Mouse (Mus musculus) limb, embryonic 13.5 days (tissue): ENCODE data around the gene Hdgfl2. TPM values are rescaled to one million over a fixed set of nuclear protein-coding genes. Genes with fewer than 3 reads are reported as not detected.
"Not testable (repeated sequence)": the region's sequence is repeated elsewhere in the genome, so short reads cannot be mapped to it uniquely, and the experiment has no call there.

Experiments used
- ATAC-seq: fragments of 200-750 bp; cut with Nextera tagmentation; 2 replicates; pipeline ENCODE4 v1.8.0; 2017; ENCODE audit warnings: low read depth, moderate number of reproducible peaks, moderate TSS enrichment; ENCODE audit not compliant: low FRiP score
- H3K27ac ChIP-seq: fragments of 300-500 bp; sonication (generic); 2 replicates; pipeline ENCODE4 v1.5.1; 2015; ENCODE audit warnings: inconsistent platforms, mild to moderate bottlenecking, moderate library complexity
- H3K27me3 ChIP-seq: fragments of 300-500 bp; sonication (generic); 2 replicates; pipeline ENCODE4 v1.6.1; 2015; ENCODE audit warnings: mild to moderate bottlenecking, inconsistent platforms
- H3K36me3 ChIP-seq: fragments of 300-500 bp; sonication (generic); 2 replicates; pipeline ENCODE4 v1.6.1; 2015; ENCODE audit warnings: inconsistent platforms, mild to moderate bottlenecking, moderate library complexity
- H3K4me1 ChIP-seq: fragments of 300-500 bp; sonication (generic); 2 replicates; pipeline ENCODE4 v1.6.1; 2015; ENCODE audit warnings: inconsistent platforms
- H3K4me2 ChIP-seq: fragments of 300-500 bp; sonication (generic); replicated peaks from 2 replicates; pipeline ENCODE4 v1.6.1; 2015; ENCODE audit warnings: inconsistent platforms, mild to moderate bottlenecking, moderate library complexity
- H3K4me3 ChIP-seq: fragments of 300-500 bp; sonication (generic); 2 replicates; pipeline ENCODE4 v1.5.1; 2015; ENCODE audit warnings: moderate library complexity, mild to moderate bottlenecking, inconsistent platforms
- H3K9ac ChIP-seq: fragments of 300-500 bp; sonication (generic); 2 replicates; pipeline ENCODE4 v1.6.1; 2015; ENCODE audit warnings: mild to moderate bottlenecking, inconsistent platforms
- H3K9me3 ChIP-seq: fragments of 300-500 bp; sonication (generic); 2 replicates; pipeline ENCODE4 v1.6.1; 2016; ENCODE audit warnings: inconsistent platforms
- WGBS: fragments of 180-500 bp; shearing (Covaris S2); methylation state at CpG from one replicate; pipeline ENCODE4 v1.1.7; 2015; 5-methylcytosine and 5-hydroxymethylcytosine counted together
- polyA plus RNA-seq: library from polyadenylated mRNA; unstranded; fragments of >200 nt; fragmentation: Nextera tagmentation; extraction: Ambion mirVana; gene quantifications from 2 replicates; pipeline ENCODE4 v1.2.1, GENCODE M21; 2015

Hdgfl2 gene
- polyA plus RNA-seq, 1 experiment from 2014 or later, result 152 TPM

DNA sequence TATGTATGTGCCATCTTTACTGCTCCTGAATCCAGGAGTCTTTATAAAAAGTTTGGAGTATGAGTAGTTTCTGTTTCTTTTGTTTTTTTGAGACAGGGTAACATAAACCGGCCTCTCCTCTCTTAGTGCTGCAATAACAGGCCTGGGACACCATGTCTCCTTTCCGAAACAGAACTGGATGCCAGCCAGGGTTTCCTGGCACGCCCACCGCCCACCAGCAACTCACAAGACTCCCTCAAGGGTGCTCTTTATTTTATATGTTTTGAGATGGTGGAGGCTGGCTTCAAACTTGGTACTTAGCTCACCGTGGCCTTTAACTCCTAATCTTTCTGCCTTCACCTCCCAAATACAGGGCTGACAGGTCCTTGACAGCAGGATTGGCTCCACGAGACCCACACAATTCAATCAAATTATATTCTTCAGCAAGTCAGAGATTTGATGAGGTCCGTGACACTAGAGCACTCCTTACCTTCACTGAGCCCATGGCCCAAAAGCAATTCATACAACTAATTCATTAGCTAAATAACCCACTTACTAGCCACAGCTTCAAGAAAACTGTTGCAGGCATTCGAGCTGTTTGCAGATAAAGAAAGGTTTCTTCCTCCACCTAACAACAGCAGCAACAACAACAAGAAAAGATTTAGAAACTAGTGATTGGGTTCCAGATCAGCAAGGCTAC lies 40.7 kb upstream of the Hdgfl2 start:
- H3K27me3 ChIP-seq, result no peaks in the 10 kb centered on the region
- no peaks in the 10 kb centered on the region for H3K9me3 ChIP-seq
- peaks cover 42% of the 10 kb centered on the region for H3K4me1 ChIP-seq
- H3K36me3 ChIP-seq, result peaks cover 16% of the 10 kb centered on the region
- ATAC-seq, result no peak
- no peak overlapping the region for H3K27ac ChIP-seq
- H3K4me2 ChIP-seq, result no peak overlapping the region
- H3K4me3 ChIP-seq, result no peak overlapping the region
- 84% methylated on average over 8 of the region's 8 CpGs for WGBS
- H3K9ac ChIP-seq, result no peak overlapping the region

DNA sequence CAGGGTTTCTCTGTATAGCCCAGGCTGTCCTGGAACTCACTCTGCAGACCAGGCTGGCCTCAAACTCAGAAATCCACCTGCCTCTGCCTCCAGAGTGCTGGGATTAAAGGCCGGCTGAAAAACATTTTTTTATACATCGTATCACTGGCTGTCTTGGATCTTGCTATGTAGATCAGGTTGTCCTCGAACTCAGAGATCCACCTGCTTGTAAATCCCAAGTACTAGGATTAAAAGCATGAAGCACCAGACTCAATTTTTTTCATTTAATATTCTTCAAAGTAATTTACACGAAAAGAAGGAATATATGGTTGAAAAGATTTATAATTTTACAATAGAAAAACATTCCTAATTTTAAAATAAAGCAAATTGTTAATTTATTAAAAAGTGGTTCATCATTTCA lies 40.1 kb upstream of the Hdgfl2 start:
- Histone ChIP-seq H3K9ac (no peak overlapping the region), H3K4me3 (peak overlapping the region; percentile 83; the same call in 1 of the 2 replicates)
- 74% methylated on average over 4 of the region's 4 CpGs for WGBS

DNA sequence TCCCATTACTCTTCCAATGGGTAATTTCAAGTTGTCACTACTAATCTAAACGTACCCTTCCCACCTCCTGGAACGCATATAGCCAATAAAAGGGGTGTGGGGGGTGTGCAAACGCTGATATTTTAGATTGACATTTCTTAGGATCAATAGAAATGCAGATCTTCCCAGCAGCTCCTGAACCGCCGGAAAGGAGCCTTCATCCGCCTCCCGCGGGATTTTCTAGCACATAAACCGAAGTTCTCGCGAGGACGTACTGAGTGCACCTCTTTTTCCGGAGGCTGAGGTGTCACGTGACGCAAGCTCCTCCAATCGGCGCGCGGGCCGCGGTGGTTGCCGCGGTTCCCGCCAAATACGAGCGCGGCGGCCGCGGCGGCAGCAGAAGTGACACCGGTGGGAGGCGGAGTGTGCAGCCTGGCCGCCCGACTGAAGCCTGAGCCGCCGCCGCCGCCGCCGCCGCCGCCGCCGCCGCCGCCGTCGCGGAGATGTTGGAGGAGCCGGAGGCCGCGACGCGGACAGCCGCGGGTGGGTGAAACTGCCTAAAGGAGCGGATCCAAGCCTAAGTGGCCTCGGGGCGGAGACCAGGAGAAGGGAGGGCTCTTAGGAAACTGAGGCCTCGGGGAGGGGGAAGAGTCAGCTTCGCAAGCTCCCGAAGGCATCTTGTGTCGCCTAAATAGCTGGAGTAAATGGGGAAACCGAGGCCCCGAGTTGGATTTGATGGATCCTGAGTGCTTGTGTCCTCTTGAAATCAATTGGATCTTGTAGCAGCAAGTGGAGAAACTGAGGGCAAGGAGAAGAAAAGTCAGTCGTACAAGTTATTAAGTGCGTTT lies 39.2 kb upstream of the Hdgfl2 start, which contains the start of gene Chaf1a:
Chaf1a (plus strand) TSS at position 410 of the 827 bp plus-strand sequence.
- Histone ChIP-seq H3K27ac (peak within 1 kb of the TSS; percentile 74; the same call in 1 of the 2 replicates), H3K27me3 (no peaks in the 10 kb centered on the region), H3K4me1 (peaks cover 32% of the 10 kb centered on the region), H3K9ac (peak within 1 kb of the TSS; percentile 91), H3K4me3 (peak within 1 kb of the TSS; percentile 83), H3K9me3 (no peaks in the 10 kb centered on the region), H3K36me3 (peaks cover 19% of the 10 kb centered on the region), H3K4me2 (peak within 1 kb of the TSS; percentile 84)
- ATAC-seq, result peak; percentile 86
- under 1% methylated on average over 66 of the region's 68 CpGs for WGBS

More for the DNA sequence above, 40.1 kb upstream of the Hdgfl2 start:
- Histone ChIP-seq H3K9me3 (no peaks in the 10 kb centered on the region), H3K4me2 (peak overlapping the region; percentile 84), H3K27ac (no peak overlapping the region), H3K27me3 (no peaks in the 10 kb centered on the region), H3K4me1 (peaks cover 36% of the 10 kb centered on the region), H3K36me3 (peaks cover 16% of the 10 kb centered on the region)
- no peak for ATAC-seq

DNA sequence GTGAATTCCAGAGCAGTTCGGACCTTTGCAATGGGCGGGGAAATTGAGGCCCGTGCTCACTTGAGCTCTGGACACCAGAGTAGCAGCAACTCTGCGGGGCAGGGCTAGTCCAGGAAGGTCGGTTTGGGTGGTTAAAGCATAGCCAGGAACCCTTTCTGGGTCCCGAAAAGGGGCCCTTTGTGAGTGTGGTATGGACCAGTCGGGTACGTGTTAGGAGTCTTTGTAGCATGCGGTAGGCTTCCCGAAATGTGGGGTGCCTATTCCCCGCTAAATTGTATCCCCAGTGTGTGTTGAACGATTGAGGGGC lies 38.6 kb upstream of the Hdgfl2 start:
- no peak for ATAC-seq
- no peaks in the 10 kb centered on the region for H3K9me3 ChIP-seq
- no peaks in the 10 kb centered on the region for H3K27me3 ChIP-seq
- peak overlapping the region; percentile 83 for H3K4me3 ChIP-seq
- peak overlapping the region; percentile 91 for H3K9ac ChIP-seq
- H3K4me1 ChIP-seq, result peaks cover 27% of the 10 kb centered on the region
- 2% methylated on average over 12 of the region's 12 CpGs for WGBS
- peak overlapping the region; percentile 84 for H3K4me2 ChIP-seq
- H3K36me3 ChIP-seq, result peaks cover 24% of the 10 kb centered on the region
- peak overlapping the region; percentile 74; the same call in 1 of the 2 replicates for H3K27ac ChIP-seq

DNA sequence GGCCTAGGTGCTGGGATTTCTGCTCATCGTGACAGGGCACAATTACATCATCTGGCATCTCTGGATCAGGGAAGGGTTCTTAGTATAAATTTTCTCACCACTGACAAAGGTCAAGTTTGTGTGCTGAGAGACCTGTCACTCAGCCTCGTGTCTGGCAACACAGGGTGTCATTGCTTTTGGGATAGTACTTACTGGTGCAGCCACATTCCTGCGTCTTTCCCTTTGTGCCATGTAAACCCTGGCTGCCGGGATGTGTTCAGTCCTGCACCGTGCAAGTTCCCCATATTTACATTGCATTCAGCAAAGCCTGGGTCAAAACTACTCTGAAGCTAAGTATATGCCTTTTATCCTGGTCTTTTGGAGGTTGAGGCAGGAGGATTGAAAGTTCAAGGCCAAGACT lies 28.1 kb upstream of the Hdgfl2 start:
- WGBS, result 93% methylated on average over 5 of the region's 5 CpGs
- peaks cover 88% of the 10 kb centered on the region for H3K36me3 ChIP-seq
- no peaks in the 10 kb centered on the region for H3K9me3 ChIP-seq
- H3K9ac ChIP-seq, result no peak overlapping the region
- no peak overlapping the region for H3K27ac ChIP-seq
- no peak overlapping the region for H3K4me2 ChIP-seq
- H3K4me3 ChIP-seq, result no peak overlapping the region
- no peaks in the 10 kb centered on the region for H3K4me1 ChIP-seq
- H3K27me3 ChIP-seq, result no peaks in the 10 kb centered on the region
- no peak for ATAC-seq

DNA sequence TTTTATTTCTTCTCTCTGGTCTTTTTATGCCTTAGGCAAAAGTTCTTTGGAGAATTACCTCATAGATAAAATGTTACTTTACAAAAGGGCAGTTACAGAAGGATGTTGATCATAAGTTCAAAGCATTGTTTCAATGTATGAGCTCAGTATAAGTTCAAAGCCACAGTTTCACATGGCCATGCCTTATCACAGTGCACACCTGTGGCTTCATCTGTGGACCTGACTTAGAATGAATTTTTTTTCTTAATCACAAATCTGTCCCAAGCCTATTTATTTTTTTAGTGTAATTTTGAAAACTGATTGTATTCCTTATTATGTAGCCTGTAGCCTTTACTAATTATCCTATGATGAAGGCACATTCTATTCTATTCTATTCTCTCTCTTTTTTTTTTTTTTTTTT lies 24.5 kb upstream of the Hdgfl2 start:
- ATAC-seq, result no peak
- no peaks in the 10 kb centered on the region for H3K4me1 ChIP-seq

DNA sequence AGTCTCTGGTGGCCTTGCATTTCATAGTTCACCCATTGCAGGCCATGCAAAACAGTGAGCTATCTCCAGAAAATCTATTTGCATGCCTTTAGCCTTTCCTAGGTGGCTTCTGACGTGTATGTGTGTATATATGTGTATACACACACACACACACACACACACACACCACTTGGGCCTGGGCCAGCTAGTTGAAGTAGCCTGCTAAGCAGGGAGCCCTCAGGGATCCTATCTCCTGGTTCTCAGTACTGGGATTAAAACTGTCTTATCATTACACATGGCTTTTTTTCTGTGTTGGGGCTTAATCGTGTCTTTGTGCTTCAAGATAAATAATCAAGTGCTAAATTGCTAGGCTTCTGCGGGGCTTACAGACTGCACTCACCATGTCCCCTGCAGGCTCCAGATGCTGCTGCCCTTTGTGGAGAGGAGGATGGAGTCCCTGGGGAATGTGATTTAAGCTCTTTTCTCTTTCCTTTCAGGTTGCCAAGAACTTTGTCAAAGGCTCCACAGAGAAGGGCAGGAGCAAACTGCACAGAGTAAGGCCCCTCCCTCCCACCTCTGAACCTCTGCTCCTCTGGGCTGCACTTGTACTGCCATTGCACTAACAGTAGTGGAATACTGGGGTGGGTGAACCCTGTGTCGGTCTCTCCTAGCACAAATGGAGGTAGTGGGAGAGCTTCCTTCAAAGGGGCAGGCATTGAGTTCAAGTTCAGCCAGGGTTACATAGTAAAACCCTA lies 23.3 kb upstream of the Hdgfl2 start:
- Histone ChIP-seq H3K4me3 (no peak overlapping the region), H3K9me3 (no peaks in the 10 kb centered on the region), H3K27ac (no peak overlapping the region), H3K27me3 (no peaks in the 10 kb centered on the region), H3K36me3 (peaks cover 87% of the 10 kb centered on the region), H3K4me2 (no peak overlapping the region), H3K9ac (no peak overlapping the region), H3K4me1 (no peaks in the 10 kb centered on the region)
- no peak for ATAC-seq
- WGBS, result 88% methylated on average over 4 of the region's 4 CpGs

More for the DNA sequence above, 24.5 kb upstream of the Hdgfl2 start:
- Histone ChIP-seq H3K9me3 (no peaks in the 10 kb centered on the region), H3K4me3 (no peak overlapping the region), H3K27ac (no peak overlapping the region), H3K9ac (no peak overlapping the region), H3K4me2 (no peak overlapping the region), H3K27me3 (no peaks in the 10 kb centered on the region), H3K36me3 (peaks cover 87% of the 10 kb centered on the region)

DNA sequence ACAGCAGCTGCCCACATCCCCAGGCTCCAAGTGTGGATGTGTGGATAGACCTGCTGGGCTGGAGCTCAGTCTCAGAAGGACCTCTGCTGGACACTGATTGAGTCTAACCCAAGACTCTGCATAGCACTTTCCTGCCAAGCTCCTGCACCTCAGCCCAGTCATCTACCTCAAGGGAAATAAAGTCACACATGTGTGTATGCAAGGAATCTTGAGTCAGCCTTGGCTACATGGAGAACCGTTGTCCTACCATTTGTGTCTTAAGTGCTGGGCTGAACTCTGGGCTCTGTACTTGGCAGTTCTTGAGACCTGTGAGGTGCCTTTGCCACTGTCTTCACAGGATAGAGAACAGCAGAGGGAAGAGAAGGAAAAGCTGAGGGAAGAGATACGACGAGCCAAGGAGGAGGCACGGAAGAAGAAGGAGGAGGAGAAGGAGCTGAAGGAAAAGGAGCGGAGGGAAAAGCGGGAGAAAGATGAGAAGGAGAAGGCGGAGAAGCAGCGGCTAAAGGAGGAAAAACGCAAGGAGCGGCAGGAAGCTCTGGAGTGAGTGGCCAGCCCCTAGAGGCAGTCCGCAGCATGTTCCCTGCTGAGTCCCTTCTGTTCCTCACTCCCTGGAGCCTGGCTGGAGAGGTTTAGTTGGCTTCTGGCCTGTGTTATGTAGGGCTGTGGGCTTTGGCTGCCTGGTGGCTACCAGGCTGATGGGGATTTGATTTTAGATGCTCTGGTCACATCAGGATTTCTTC lies 21.9 kb upstream of the Hdgfl2 start:
- H3K9ac ChIP-seq, result no peak overlapping the region
- ATAC-seq, result no peak
- H3K27ac ChIP-seq, result no peak overlapping the region
- H3K9me3 ChIP-seq, result no peaks in the 10 kb centered on the region
- WGBS, result 87% methylated on average over 11 of the region's 11 CpGs
- no peak overlapping the region for H3K4me3 ChIP-seq
- H3K4me1 ChIP-seq, result no peaks in the 10 kb centered on the region
- peaks cover 88% of the 10 kb centered on the region for H3K36me3 ChIP-seq
- H3K4me2 ChIP-seq, result no peak overlapping the region
- no peaks in the 10 kb centered on the region for H3K27me3 ChIP-seq

DNA sequence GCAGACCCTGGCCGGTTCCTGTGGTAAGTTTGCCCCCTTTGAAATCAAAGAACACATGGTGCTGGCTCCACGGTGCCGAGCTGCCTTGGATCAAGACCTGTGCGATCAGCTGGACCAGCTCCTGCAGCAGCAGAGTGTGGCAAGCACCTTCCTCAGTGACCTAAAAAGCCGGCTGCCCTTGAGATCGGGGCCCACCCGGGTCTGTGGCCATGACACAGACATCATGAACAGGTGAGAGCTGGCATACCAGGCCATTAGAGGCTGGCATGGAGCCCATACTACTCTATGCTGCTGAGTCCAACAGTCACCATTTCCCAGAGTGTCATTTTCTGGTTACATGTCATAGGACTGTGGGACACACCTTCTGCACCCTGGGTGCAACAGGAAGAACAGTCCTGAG lies 17.4 kb upstream of the Hdgfl2 start:
- Histone ChIP-seq H3K9ac (no peak overlapping the region), H3K27ac (no peak overlapping the region), H3K4me2 (no peak overlapping the region), H3K36me3 (peaks cover 100% of the 10 kb centered on the region), H3K27me3 (no peaks in the 10 kb centered on the region), H3K9me3 (no peaks in the 10 kb centered on the region), H3K4me1 (no peaks in the 10 kb centered on the region), H3K4me3 (no peak overlapping the region)
- 95% methylated on average over 7 of the region's 7 CpGs for WGBS
- no peak for ATAC-seq

DNA sequence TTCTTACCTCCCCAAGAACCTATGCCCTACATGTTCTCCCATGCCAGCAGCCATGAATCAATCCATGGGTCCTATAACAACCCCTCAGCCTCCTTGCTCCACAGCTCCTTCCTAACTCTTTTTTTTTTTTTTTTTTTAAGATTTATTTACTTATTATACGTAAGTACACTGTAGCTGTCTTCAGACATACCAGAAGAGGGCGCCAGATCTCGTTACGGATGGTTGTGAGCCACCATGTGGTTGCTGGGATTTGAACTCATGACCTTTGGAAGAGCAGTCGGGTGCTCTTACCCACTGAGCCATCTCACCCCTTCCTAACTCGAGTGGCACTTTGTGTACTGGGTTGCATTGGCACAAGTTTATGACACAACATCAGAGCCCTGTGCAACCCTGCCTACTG lies 13.7 kb upstream of the Hdgfl2 start:
- H3K36me3 ChIP-seq, result peaks cover 100% of the 10 kb centered on the region
- H3K9me3 ChIP-seq, H3K27ac ChIP-seq, H3K4me3 ChIP-seq, H3K9ac ChIP-seq, H3K27me3 ChIP-seq, ATAC-seq, H3K4me1 ChIP-seq, H3K4me2 ChIP-seq: not testable (repeated sequence)
- 83% methylated on average over 6 of the region's 6 CpGs for WGBS

DNA sequence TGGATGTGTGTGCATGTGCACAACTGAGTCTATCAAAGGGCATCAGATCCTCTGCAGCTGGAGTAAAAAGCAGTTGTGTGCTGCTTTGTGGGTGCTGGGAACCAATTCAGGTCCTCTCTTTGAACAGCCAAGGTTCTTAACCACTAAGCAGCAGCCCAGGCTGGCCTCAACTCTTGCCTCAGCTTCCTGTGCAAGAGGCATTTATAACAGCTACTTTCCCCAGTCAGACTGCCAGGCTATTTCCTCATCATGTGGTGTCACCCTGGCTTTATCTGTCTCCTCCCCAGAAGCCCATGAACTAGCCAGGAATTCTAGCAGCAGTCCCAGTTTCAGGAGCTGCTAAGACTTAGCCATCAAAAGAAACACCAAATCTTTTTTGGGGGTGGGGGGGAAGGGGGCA lies 13.0 kb upstream of the Hdgfl2 start:
- Histone ChIP-seq H3K4me1 (no peaks in the 10 kb centered on the region), H3K4me3 (no peak overlapping the region), H3K9ac (no peak overlapping the region), H3K36me3 (peaks cover 100% of the 10 kb centered on the region), H3K27me3 (no peaks in the 10 kb centered on the region), H3K9me3 (no peaks in the 10 kb centered on the region), H3K27ac (no peak overlapping the region), H3K4me2 (no peak overlapping the region)
- ATAC-seq, result no peak

DNA sequence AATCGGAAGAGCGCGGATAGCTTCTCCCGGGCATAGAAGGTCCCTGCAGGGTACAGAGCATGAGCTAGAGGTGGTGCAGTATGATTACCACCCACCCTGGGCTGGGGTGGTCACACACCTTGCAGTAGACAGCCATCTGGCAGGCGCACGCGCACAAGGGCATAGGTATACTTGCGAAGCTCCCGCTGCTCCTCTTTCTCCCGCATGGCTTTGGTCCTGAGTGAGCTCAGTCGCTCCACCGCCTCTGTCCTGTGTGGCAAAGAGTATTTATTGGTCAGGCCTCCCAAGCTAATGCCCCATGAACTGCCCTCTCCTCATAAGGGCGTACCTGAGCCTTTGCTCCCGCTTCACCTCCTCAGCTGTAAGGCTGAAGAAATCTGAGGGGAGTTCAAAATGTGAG lies 10.4 kb upstream of the Hdgfl2 start:
- 96% methylated on average over 14 of the region's 14 CpGs for WGBS
- Histone ChIP-seq H3K9me3 (no peaks in the 10 kb centered on the region), H3K27ac (no peak overlapping the region), H3K4me3 (no peak overlapping the region), H3K27me3 (no peaks in the 10 kb centered on the region), H3K9ac (no peak overlapping the region), H3K36me3 (peaks cover 90% of the 10 kb centered on the region), H3K4me1 (peaks cover 14% of the 10 kb centered on the region), H3K4me2 (no peak overlapping the region)
- ATAC-seq, result no peak
